Mouse (Mus musculus): ENCODE results near the gene Gm20852.
"Not testable (repeated sequence)": the region's sequence is repeated elsewhere in the genome, so short reads cannot be mapped to it uniquely, and the experiment has no call there.

Gene Gm20852

GRCm38 (mm10) chrY:66742023-66742422, at the start of gene Gm20852:
Gm20852 (minus strand) TSS chrY:66742123.
- DNase-seq: not testable (repeated sequence)

Data from kidney, postnatal 14 days (tissue).